Mouse (Mus musculus) neural tube, embryonic 15.5 days (tissue): ENCODE results near the gene Itpr2. TPM values are rescaled to one million over a fixed set of nuclear protein-coding genes. Genes with fewer than 3 reads are reported as not detected.

Experiments used
- ATAC-seq: fragments of 200-750 bp; cut with Nextera tagmentation; 2 replicates; pipeline ENCODE4 v1.8.0; 2017; ENCODE audit warnings: mild to moderate bottlenecking, moderate TSS enrichment, moderate library complexity; ENCODE audit not compliant: low FRiP score
- H3K27ac ChIP-seq: fragments of 300-500 bp; sonication (generic); replicated peaks from 2 replicates; pipeline ENCODE4 v1.5.1; 2015; ENCODE audit warnings: mild to moderate bottlenecking, inconsistent platforms
- H3K27me3 ChIP-seq: fragments of 300-500 bp; sonication (generic); replicated peaks from 2 replicates; pipeline ENCODE4 v1.6.1; 2015; ENCODE audit warnings: inconsistent platforms
- H3K36me3 ChIP-seq: fragments of 300-500 bp; sonication (generic); 2 replicates; pipeline ENCODE4 v1.6.1; 2015; ENCODE audit warnings: inconsistent platforms
- H3K4me1 ChIP-seq: fragments of 300-500 bp; sonication (generic); 2 replicates; pipeline ENCODE4 v1.6.1; 2015; ENCODE audit warnings: inconsistent platforms
- H3K4me2 ChIP-seq: fragments of 300-500 bp; sonication (generic); 2 replicates; pipeline ENCODE4 v1.6.1; 2015; ENCODE audit warnings: inconsistent platforms, mild to moderate bottlenecking, moderate library complexity
- H3K4me3 ChIP-seq: fragments of 300-500 bp; sonication (generic); replicated peaks from 2 replicates; pipeline ENCODE4 v1.5.1; 2015; ENCODE audit warnings: mild to moderate bottlenecking, inconsistent platforms
- H3K9ac ChIP-seq: fragments of 300-500 bp; sonication (generic); replicated peaks from 2 replicates; pipeline ENCODE4 v1.6.1; 2015; ENCODE audit warnings: mild to moderate bottlenecking, inconsistent platforms
- H3K9me3 ChIP-seq: fragments of 300-500 bp; sonication (generic); replicated peaks from 2 replicates; pipeline ENCODE4 v1.6.1; 2016; ENCODE audit warnings: inconsistent platforms
- WGBS: fragments of 180-500 bp; shearing (Covaris S2); methylation state at CpG from one replicate; pipeline ENCODE4 v1.1.7; 2015; ENCODE audit warnings: mixed read lengths; 5-methylcytosine and 5-hydroxymethylcytosine counted together
- polyA plus RNA-seq: library from polyadenylated mRNA; unstranded; fragments of >200 nt; fragmentation: Nextera tagmentation; extraction: Ambion mirVana; gene quantifications from 2 replicates; pipeline ENCODE4 v1.2.1, GENCODE M21; 2015

The Itpr2 gene
- polyA plus RNA-seq, 1 experiment from 2014 or later: 9.0 TPM

- no peak overlapping the region for H3K9ac ChIP-seq
- no peaks in the 10 kb centered on the region for H3K27me3 ChIP-seq
- no peak overlapping the region for H3K4me3 ChIP-seq
- H3K27ac ChIP-seq: no peak overlapping the region
- 0 out of 2 replicates have a peak, but pooled peaks have one; percentile 45 for ATAC-seq
- 88% methylated on average over 3 of the region's 3 CpGs for WGBS
- H3K36me3 ChIP-seq: no peaks in the 10 kb centered on the region
- H3K4me2 ChIP-seq: no peak overlapping the region
- H3K4me1 ChIP-seq: peaks cover 15% of the 10 kb centered on the region
- H3K9me3 ChIP-seq: no peaks in the 10 kb centered on the region
These were observed 160.1 kb downstream of the Itpr2 start for GRCm38 (mm10) chr6:146341934-146342333.

DNA sequence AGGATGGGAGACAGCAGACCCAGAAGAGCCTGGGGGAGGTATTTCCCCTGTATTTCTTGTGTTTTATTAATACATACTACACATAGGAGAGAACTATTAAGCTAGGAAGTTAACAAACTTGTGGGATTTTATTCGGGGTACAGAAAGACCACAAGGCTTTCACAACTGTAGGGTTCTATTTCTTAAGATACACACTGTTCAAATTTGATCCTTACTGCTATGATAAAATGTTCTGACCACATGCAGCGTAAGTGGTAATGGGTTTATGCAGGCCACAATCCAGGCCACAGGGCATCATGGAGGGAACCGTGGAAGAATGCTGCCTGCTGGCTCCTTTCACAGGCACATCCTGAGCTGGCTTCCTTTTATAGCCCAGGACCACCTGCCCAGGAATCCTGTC, 160.6 kb downstream of the Itpr2 start:
- Histone ChIP-seq H3K9ac (no peak overlapping the region), H3K4me2 (no peak overlapping the region), H3K4me3 (no peak overlapping the region), H3K27me3 (no peaks in the 10 kb centered on the region), H3K4me1 (peaks cover 15% of the 10 kb centered on the region), H3K27ac (no peak overlapping the region), H3K9me3 (no peaks in the 10 kb centered on the region), H3K36me3 (no peaks in the 10 kb centered on the region)
- 80% methylated on average over 3 of the region's 3 CpGs for WGBS
- ATAC-seq: no peak

DNA sequence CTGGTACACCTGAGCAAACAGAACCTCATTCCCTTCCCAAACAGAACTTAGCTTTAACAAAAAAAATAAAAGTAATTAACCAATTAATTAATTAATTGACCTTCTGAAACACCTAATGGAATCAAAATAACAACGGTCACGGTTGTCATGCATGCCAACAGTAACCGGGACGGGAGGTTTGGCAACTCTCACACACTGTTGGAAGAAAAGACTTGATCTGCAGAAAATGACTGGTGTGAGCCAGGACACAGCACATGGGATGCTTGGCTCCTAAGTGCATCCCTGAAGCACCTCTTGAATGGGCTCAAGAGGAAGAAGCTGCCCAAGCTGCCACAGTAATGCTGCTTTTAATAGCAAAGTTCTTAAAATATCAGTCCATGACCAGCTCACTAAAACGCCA, 161.1 kb downstream of the Itpr2 start:
- WGBS: 79% methylated on average over 5 of the region's 5 CpGs
- Histone ChIP-seq H3K36me3 (no peaks in the 10 kb centered on the region), H3K4me1 (peaks cover 15% of the 10 kb centered on the region), H3K4me2 (no peak overlapping the region), H3K9ac (no peak overlapping the region), H3K4me3 (no peak overlapping the region), H3K27me3 (no peaks in the 10 kb centered on the region), H3K27ac (no peak overlapping the region), H3K9me3 (no peaks in the 10 kb centered on the region)
- ATAC-seq: no peak

- Histone ChIP-seq H3K9me3 (no peaks in the 10 kb centered on the region), H3K4me1 (peaks cover 15% of the 10 kb centered on the region), H3K36me3 (no peaks in the 10 kb centered on the region), H3K4me2 (no peak overlapping the region), H3K27ac (no peak overlapping the region), H3K27me3 (no peaks in the 10 kb centered on the region), H3K9ac (no peak overlapping the region), H3K4me3 (no peak overlapping the region)
- WGBS: 72% methylated on average over 10 of the region's 10 CpGs
- ATAC-seq: no peak
These were observed 162.2 kb downstream of the Itpr2 start for GRCm38 (mm10) chr6:146339779-146340178.

DNA sequence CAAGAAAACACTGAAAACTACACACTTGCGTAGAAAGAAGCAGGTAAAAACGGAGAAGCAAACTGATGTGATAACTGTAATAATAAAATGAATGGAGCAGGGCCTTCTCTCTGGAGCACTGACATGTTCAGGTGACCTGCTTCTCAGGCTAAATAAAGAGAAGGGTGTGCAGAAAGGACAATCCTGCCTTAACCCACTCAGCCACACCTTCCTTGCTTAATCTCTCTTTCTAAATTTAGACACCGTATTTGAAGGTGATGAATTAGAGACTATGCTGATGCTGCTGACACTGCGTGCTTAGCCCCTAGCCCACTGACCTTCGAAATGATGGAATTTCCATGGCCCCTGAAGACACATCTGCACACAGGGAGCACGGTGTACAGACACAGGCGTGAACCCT, 164.8 kb downstream of the Itpr2 start:
- Histone ChIP-seq H3K4me1 (no peaks in the 10 kb centered on the region; the same call in 1 of the 2 replicates), H3K4me3 (no peak overlapping the region), H3K27me3 (no peaks in the 10 kb centered on the region), H3K4me2 (no peak overlapping the region), H3K36me3 (no peaks in the 10 kb centered on the region), H3K27ac (no peak overlapping the region), H3K9me3 (no peaks in the 10 kb centered on the region), H3K9ac (no peak overlapping the region)
- 86% methylated on average over 7 of the region's 7 CpGs for WGBS
- no peak for ATAC-seq

DNA sequence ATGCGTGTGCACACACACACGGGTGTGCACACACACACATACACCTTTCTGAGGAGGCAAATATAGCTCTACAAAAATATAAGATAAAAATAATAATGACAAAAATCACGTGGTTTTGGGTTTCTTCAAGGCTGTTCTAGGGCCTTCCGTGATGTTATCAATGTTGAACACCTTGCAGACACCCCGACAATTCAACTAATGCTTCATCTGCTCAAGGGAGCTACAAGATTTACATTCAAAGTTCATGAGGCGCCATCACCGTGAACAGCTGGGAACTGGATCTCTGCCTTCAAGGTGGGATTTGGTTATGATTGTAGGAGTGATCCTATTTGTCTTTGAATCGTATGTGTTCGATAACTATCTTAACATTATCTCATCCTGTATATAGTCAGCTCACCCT, 166.8 kb downstream of the Itpr2 start:
- H3K27ac ChIP-seq: no peak overlapping the region
- 96% methylated on average over 9 of the region's 9 CpGs for WGBS
- no peak overlapping the region for H3K4me3 ChIP-seq
- ATAC-seq: no peak
- H3K9me3 ChIP-seq: no peaks in the 10 kb centered on the region
- no peaks in the 10 kb centered on the region for H3K36me3 ChIP-seq
- no peaks in the 10 kb centered on the region for H3K4me1 ChIP-seq
- H3K27me3 ChIP-seq: no peaks in the 10 kb centered on the region
- no peak overlapping the region for H3K4me2 ChIP-seq
- H3K9ac ChIP-seq: no peak overlapping the region

DNA sequence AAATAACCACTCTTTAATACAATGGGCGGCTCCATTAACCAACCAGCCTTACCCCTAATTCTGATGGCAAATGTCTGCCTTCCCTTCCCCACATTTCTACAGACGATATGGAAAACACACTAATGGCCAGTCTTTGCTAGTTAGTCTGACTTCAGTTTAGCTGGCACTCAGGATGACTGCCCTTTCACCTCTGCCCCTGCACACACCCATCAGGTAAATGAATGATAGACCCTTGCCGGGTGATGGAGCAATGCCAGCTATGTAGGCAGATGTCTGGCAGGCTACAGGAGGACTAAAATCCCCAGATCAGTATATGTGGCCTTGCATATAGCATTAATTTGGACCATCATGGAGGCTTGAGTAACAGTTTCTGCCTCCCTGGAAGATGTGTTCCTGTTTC, 168.5 kb downstream of the Itpr2 start:
- Histone ChIP-seq H3K9me3 (no peaks in the 10 kb centered on the region), H3K27ac (no peak overlapping the region), H3K4me2 (no peak overlapping the region), H3K27me3 (no peaks in the 10 kb centered on the region), H3K9ac (no peak overlapping the region), H3K4me3 (no peak overlapping the region), H3K4me1 (no peaks in the 10 kb centered on the region), H3K36me3 (no peaks in the 10 kb centered on the region)
- no peak for ATAC-seq
- 88% methylated on average over 3 of the region's 3 CpGs for WGBS

DNA sequence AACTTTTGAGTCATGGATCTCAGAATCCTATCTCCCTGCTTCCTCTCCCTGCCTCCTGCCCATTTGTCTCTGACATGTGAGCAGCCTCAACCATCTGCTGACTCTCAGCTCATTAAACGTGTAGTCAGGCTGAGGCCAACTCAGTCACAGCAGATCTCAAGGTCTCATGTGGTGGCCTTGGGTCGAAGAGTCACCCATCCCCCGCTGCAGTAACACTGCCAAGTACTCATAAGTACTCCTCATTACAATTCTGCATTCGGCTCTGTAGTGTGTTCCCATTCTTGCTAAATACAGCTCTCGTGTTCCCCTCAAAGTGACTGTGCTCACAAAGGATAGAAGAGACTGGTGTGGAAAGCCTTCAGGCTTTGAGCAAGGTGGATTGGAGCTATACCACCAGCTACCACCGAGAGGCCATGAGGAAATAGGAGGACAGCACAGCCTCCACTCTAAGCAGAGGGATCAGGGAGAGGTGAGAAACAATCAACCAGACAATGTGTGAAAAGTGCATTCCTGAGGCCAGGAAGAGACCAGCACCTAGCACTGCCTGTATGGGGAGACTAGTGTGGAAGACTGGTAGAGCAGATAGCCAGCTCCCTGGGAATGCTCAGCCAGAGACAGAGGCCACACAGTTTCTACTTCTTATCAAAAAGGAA, 170.9 kb downstream of the Itpr2 start:
- no peaks in the 10 kb centered on the region for H3K9me3 ChIP-seq
- no peak overlapping the region for H3K9ac ChIP-seq
- no peak overlapping the region for H3K27ac ChIP-seq
- no peaks in the 10 kb centered on the region for H3K36me3 ChIP-seq
- no peaks in the 10 kb centered on the region for H3K4me1 ChIP-seq
- H3K4me3 ChIP-seq: no peak overlapping the region
- ATAC-seq: no peak
- 65% methylated on average over 6 of the region's 6 CpGs for WGBS
- H3K4me2 ChIP-seq: no peak overlapping the region
- H3K27me3 ChIP-seq: no peaks in the 10 kb centered on the region

- no peak for ATAC-seq
- no peak overlapping the region for H3K27ac ChIP-seq
- 86% methylated on average over 3 of the region's 3 CpGs for WGBS
These were observed 172.9 kb downstream of the Itpr2 start for GRCm38 (mm10) chr6:146329079-146329478.

GRCm38 (mm10) chr6:146326631-146327030, 175.4 kb downstream of the Itpr2 start:
- Histone ChIP-seq H3K4me1 (no peaks in the 10 kb centered on the region), H3K27me3 (no peaks in the 10 kb centered on the region), H3K36me3 (no peaks in the 10 kb centered on the region), H3K9me3 (no peaks in the 10 kb centered on the region), H3K4me3 (no peak overlapping the region), H3K27ac (no peak overlapping the region), H3K4me2 (no peak overlapping the region), H3K9ac (no peak overlapping the region)
- ATAC-seq: no peak
- 91% methylated on average over 8 of the region's 8 CpGs for WGBS

More at GRCm38 (mm10) chr6:146329079-146329478, 172.9 kb downstream of the Itpr2 start:
- Histone ChIP-seq H3K4me3 (no peak overlapping the region), H3K36me3 (no peaks in the 10 kb centered on the region), H3K27me3 (no peaks in the 10 kb centered on the region), H3K4me1 (no peaks in the 10 kb centered on the region), H3K9ac (no peak overlapping the region), H3K4me2 (no peak overlapping the region), H3K9me3 (no peaks in the 10 kb centered on the region)

DNA sequence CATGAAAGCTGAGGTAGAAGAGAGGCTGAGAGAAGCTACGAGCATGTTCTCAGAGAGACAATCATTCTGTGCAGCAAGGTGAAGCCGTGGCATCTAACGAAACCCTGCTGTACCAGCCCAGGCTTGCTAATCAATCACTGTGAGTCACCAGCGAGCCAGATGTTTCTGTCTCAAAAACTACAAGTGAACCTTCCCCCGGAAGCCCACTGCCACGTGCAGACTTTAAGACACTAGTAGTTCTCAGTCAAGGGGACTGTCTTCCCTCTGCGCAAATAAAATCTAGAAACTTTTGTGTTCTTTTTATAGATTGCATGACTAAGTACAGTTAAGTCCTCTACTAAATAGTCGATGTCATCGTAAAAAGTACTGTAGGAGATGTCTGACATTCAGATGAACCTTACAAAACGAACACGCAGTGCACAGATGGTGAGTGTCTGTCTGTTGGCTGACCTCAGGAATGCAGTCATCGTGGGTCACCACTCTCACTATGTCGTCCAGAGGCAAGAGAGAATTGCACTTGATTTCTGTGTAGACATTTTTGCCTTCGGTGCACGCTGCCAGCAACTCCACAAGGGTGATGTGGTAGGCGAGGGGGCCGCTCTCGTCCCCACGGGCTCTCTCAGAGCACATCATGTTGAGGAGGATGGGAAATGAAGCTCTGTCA, 177.3 kb downstream of the Itpr2 start:
- 78% methylated on average over 19 of the region's 19 CpGs for WGBS
- Histone ChIP-seq H3K36me3 (no peaks in the 10 kb centered on the region), H3K27ac (no peak overlapping the region), H3K9ac (no peak overlapping the region), H3K4me3 (no peak overlapping the region), H3K9me3 (no peaks in the 10 kb centered on the region), H3K4me2 (no peak overlapping the region), H3K4me1 (no peaks in the 10 kb centered on the region), H3K27me3 (no peaks in the 10 kb centered on the region)
- no peak for ATAC-seq

DNA sequence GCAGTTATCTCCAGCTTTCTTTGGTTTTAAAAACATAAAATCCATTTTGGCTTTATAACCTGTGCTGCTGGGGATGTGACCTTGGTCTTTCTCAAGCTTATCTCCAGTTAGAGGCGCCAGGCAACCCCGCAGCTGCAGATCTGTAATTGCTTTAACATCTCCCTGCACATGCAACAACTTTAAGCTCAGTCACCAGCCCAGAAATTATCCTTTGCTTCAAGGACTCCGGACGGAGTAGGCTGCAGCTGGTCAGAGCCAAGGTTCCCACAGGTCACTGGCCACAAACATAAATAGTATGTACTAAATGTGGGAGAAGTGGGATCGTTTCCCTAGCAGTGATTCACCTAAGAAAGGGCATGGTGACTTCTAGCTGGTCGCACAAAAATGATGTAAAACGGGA, 179.5 kb downstream of the Itpr2 start:
- Histone ChIP-seq H3K4me3 (no peak overlapping the region), H3K36me3 (no peaks in the 10 kb centered on the region), H3K4me1 (no peaks in the 10 kb centered on the region), H3K9me3 (no peaks in the 10 kb centered on the region), H3K4me2 (no peak overlapping the region), H3K9ac (no peak overlapping the region), H3K27me3 (no peaks in the 10 kb centered on the region), H3K27ac (no peak overlapping the region)
- WGBS: 73% methylated on average over 7 of the region's 7 CpGs
- ATAC-seq: no peak
